Mouse (Mus musculus): ENCODE measurements at regions not wholly inside any gene's neighbourhood (a gene's known extent, or its start where the extent isn't known, plus 50 kb on each side); places are given as distances from the start of the nearest gene placed in this dataset.

DNA sequence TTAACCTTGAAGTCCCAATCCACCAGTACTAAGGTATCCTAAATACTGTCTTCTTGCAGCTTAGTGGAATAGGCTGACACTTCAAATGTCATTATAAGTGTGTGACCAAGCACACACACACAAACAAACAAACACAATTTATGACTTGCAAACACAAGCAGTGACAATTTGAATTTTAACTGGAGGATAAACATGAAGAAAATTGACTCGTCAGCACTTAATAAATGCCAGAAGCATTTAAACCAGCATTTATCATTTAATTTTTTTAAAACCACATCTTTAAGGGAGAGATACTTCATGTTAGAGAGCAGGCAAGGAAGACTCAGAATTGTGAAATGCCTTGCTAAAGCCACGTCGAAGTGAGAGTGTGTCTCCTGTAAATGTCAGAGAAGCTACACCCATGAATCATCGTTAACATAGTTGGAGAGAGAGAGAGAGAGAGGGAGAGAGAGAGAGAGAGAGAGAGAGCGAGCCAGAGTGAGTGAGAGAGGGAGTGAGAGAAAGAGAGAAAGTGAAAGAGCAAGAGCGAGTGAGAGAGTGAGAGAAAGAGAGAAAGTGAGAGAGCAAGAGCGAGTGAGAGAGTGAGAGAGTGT is 149.4 kb upstream of the Cdkn2b start:
- Histone ChIP-seq H3K4me3 (ENCODE audit: insufficient read depth, low read depth, low read length) (no peak overlapping the region), H3K36me3 (ENCODE audit: control insufficient read depth, insufficient read depth, low read length) (no peaks in the 10 kb centered on the region), H3K27me3 (replicated peaks; ENCODE audit: control insufficient read depth, insufficient read depth, low read length) (no peaks in the 10 kb centered on the region), H3K4me1 (ENCODE audit: control insufficient read depth, insufficient read depth, low read length) (no peaks in the 10 kb centered on the region), H3K27ac (ENCODE audit: insufficient read depth, low read depth, low read length) (no peak overlapping the region)
- DNase-seq: no peak
- TF ChIP-seq POLR2A (IDR thresholded peaks at IDR 0.05; ENCODE audit: low read depth, low read length): no peak
- 79% methylated on average over 7 of the region's 7 CpGs for WGBS

DNA sequence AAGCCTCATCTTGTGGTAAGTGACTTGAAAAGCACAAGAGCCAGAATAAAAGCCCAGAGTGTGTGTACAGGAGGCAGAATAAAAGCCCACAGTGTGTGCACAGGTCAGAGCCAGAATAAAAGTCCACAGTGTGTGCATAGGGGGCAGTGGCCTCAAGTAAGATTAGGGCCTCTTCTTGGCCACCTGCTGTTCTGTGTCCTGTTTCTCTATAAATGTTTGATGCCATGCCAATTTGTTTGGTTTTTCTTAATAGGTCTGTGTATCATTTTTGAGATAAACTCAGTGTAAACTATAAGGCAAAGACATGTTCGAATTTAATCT is 148.5 kb upstream of the Cdkn2b start:
- no peak overlapping the region for H3K27ac ChIP-seq (ENCODE audit: insufficient read depth, low read depth, low read length)
- no peaks in the 10 kb centered on the region for H3K4me1 ChIP-seq (ENCODE audit: control insufficient read depth, insufficient read depth, low read length)
- no peak for DNase-seq
- no peak overlapping the region for H3K4me3 ChIP-seq (ENCODE audit: insufficient read depth, low read depth, low read length)
- no peaks in the 10 kb centered on the region for H3K27me3 ChIP-seq (replicated peaks; ENCODE audit: control insufficient read depth, insufficient read depth, low read length)
- 89% methylated on average over 1 of the region's 1 CpGs for WGBS
- H3K36me3 ChIP-seq (ENCODE audit: control insufficient read depth, insufficient read depth, low read length): no peaks in the 10 kb centered on the region
- TF ChIP-seq POLR2A (IDR thresholded peaks at IDR 0.05; ENCODE audit: low read depth, low read length) (no peak), CTCF (conservative IDR thresholded peaks at IDR 0.05; ENCODE audit: insufficient read depth, insufficient read length, low read depth, low read length) (no peak)

- no peaks in the 10 kb centered on the region for H3K36me3 ChIP-seq (ENCODE audit: control insufficient read depth, insufficient read depth, low read length)
- WGBS: 45% methylated on average over 2 of the region's 2 CpGs
Observed at GRCm38 (mm10) chr4:89458628-89459345, 147.9 kb upstream of the Cdkn2b start.

DNA sequence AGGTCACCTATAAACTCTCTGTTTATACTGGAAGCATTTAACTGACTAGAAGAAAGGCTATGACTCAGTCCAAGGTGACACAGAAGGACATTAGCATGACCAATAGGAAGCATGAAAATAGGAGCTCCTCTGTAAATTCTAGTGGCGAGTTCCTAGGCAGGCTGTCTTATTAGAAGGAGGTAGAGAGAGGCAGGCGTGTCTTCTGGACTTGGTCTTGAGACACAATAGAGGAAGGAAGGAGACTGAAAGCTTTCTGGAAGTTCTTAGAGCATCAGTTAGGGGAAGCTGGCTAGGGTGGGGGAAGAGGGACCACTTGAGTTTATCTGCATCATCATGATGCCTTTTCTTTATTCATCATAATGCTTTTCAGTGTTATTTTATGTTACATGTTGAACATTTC is 147.0 kb upstream of the Cdkn2b start:
- H3K36me3 ChIP-seq (ENCODE audit: control insufficient read depth, insufficient read depth, low read length): no peaks in the 10 kb centered on the region
- TF ChIP-seq CTCF (conservative IDR thresholded peaks at IDR 0.05; ENCODE audit: insufficient read depth, insufficient read length, low read depth, low read length) (no peak), POLR2A (IDR thresholded peaks at IDR 0.05; ENCODE audit: low read depth, low read length) (no peak)
- no peaks in the 10 kb centered on the region for H3K4me1 ChIP-seq (ENCODE audit: control insufficient read depth, insufficient read depth, low read length)
- no peak for DNase-seq
- no peak overlapping the region for H3K4me3 ChIP-seq (ENCODE audit: insufficient read depth, low read depth, low read length)
- H3K27me3 ChIP-seq (replicated peaks; ENCODE audit: control insufficient read depth, insufficient read depth, low read length): no peaks in the 10 kb centered on the region
- 83% methylated on average over 2 of the region's 2 CpGs for WGBS
- H3K27ac ChIP-seq (ENCODE audit: insufficient read depth, low read depth, low read length): no peak overlapping the region

More at GRCm38 (mm10) chr4:89458628-89459345, 147.9 kb upstream of the Cdkn2b start:
- peak; percentile 9 for DNase-seq
- no peaks in the 10 kb centered on the region for H3K4me1 ChIP-seq (ENCODE audit: control insufficient read depth, insufficient read depth, low read length)
- H3K27ac ChIP-seq (ENCODE audit: insufficient read depth, low read depth, low read length): no peak overlapping the region
- TF ChIP-seq POLR2A (IDR thresholded peaks at IDR 0.05; ENCODE audit: low read depth, low read length): no peak
- no peaks in the 10 kb centered on the region for H3K27me3 ChIP-seq (replicated peaks; ENCODE audit: control insufficient read depth, insufficient read depth, low read length)
- H3K4me3 ChIP-seq (ENCODE audit: insufficient read depth, low read depth, low read length): no peak overlapping the region

- no peaks in the 10 kb centered on the region for H3K4me1 ChIP-seq (ENCODE audit: control insufficient read depth, insufficient read depth, low read length)
- H3K27me3 ChIP-seq (replicated peaks; ENCODE audit: control insufficient read depth, insufficient read depth, low read length): no peaks in the 10 kb centered on the region
- H3K4me3 ChIP-seq (ENCODE audit: insufficient read depth, low read depth, low read length): no peak overlapping the region
- H3K27ac ChIP-seq (ENCODE audit: insufficient read depth, low read depth, low read length): no peak overlapping the region
- no peak for DNase-seq
- no peaks in the 10 kb centered on the region for H3K36me3 ChIP-seq (ENCODE audit: control insufficient read depth, insufficient read depth, low read length)
- WGBS: 93% methylated on average over 5 of the region's 5 CpGs
- TF ChIP-seq CTCF (conservative IDR thresholded peaks at IDR 0.05; ENCODE audit: insufficient read depth, insufficient read length, low read depth, low read length) (no peak), POLR2A (IDR thresholded peaks at IDR 0.05; ENCODE audit: low read depth, low read length) (no peak)
Observed at GRCm38 (mm10) chr4:89454926-89455325, 144.1 kb upstream of the Cdkn2b start.

DNA sequence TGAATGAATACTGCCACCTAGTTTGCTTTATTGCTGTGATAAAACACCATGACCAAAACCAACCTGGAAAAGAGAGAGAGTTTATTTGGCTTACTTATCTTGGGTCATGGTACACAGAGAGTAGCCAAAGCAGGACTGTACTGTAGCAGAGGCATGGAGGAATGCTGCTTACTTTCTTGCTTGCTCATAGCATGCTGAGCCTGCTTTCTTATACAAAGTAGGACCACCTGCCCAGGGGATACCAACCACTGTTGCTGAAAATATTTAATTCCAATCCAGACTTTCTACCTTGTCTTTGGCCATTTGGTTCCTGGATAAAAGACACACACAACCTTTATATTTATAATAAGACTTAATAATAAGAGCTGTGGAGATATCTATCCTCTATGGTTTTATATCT is 142.2 kb upstream of the Cdkn2b start:
- H3K36me3 ChIP-seq (ENCODE audit: control insufficient read depth, insufficient read depth, low read length): no peaks in the 10 kb centered on the region
- no peaks in the 10 kb centered on the region for H3K27me3 ChIP-seq (replicated peaks; ENCODE audit: control insufficient read depth, insufficient read depth, low read length)
- H3K27ac ChIP-seq (ENCODE audit: insufficient read depth, low read depth, low read length): no peak overlapping the region
- H3K4me1 ChIP-seq (ENCODE audit: control insufficient read depth, insufficient read depth, low read length): no peaks in the 10 kb centered on the region
- DNase-seq: no peak
- H3K4me3 ChIP-seq (ENCODE audit: insufficient read depth, low read depth, low read length): no peak overlapping the region
- no peak for TF ChIP-seq POLR2A (IDR thresholded peaks at IDR 0.05; ENCODE audit: low read depth, low read length)
- TF ChIP-seq CTCF (conservative IDR thresholded peaks at IDR 0.05; ENCODE audit: insufficient read depth, insufficient read length, low read depth, low read length): no peak

- Histone ChIP-seq H3K36me3 (ENCODE audit: control insufficient read depth, insufficient read depth, low read length) (no peaks in the 10 kb centered on the region), H3K4me1 (ENCODE audit: control insufficient read depth, insufficient read depth, low read length) (0 out of 2 replicates have a peak, but pooled peaks cover 3% of the 10 kb centered on the region), H3K27me3 (replicated peaks; ENCODE audit: control insufficient read depth, insufficient read depth, low read length) (no peaks in the 10 kb centered on the region), H3K27ac (ENCODE audit: insufficient read depth, low read depth, low read length) (no peak overlapping the region), H3K4me3 (ENCODE audit: insufficient read depth, low read depth, low read length) (no peak overlapping the region)
- WGBS: 39% methylated on average over 2 of the region's 2 CpGs
- TF ChIP-seq CTCF (conservative IDR thresholded peaks at IDR 0.05; ENCODE audit: insufficient read depth, insufficient read length, low read depth, low read length) (no peak), POLR2A (IDR thresholded peaks at IDR 0.05; ENCODE audit: low read depth, low read length) (no peak)
- DNase-seq: no peak
Observed at GRCm38 (mm10) chr4:89451741-89452140, 140.9 kb upstream of the Cdkn2b start.

Data from kidney, adult 2 months (tissue).